Mouse (Mus musculus) ES-Bruce4 (cell line): Measurements from ENCODE around the gene Slc39a11.

Experiments
- CTCF ChIP-seq: IDR thresholded peaks from one replicate; pipeline ENCODE4 v1.8.1; 2011; ENCODE audit warnings: low read depth, low read length
- POLR2A ChIP-seq: IDR thresholded peaks from one replicate; pipeline ENCODE4 v1.8.1; 2011; ENCODE audit warnings: low read length; ENCODE audit not compliant: insufficient read depth

DNA sequence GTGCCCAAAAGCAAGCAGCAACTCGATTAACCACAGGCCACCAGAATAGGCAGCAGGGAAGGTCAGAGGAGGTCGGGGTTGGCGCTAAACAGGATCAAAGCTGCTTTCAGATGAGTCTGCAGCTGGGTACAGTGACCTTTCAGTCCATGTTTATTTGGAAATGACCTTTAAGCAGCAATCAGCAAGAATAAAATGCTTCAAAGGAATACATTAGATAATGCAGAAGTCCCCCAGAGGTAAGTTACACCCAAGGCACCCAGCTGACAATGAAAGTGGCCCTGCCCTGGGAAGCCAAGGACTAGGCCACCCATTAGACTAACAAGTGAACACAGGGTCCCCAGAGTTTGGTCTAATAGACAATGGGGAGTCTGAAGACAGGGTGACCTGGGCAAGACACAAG lies 60.9 kb downstream of the Slc39a11 start:
- no peak for TF ChIP-seq CTCF
- TF ChIP-seq POLR2A = no peak
